Mouse (Mus musculus): Measurements from ENCODE around the gene Ugt1a2. TPM values are rescaled to one million over a fixed set of nuclear protein-coding genes. Genes with fewer than 3 reads are reported as not detected.
A peak's percentile ranks its signal among the peaks of the same experiment; 100 is the strongest.

Ugt1a2 gene
- polyA plus RNA-seq, 1 experiment from 2014 or later: not detected

GRCm38 (mm10) chr1:88199996-88200395 lies 405 bp upstream of the Ugt1a2 start:
- Histone ChIP-seq H3K4me1 (replicated peaks; ENCODE audit: control insufficient read depth, insufficient read depth, low read length) (peaks cover under 1% of the 10 kb centered on the region; the same call in 1 of the 2 replicates), H3K4me3 (ENCODE audit: low read length) (no peak overlapping the region), H3K9ac (ENCODE audit: low read length) (no peak overlapping the region), H3K4me2 (ENCODE audit: low read depth, low read length) (no peak overlapping the region), H3K27me3 (ENCODE audit: control insufficient read depth, insufficient read depth, low read depth, low read length) (no peaks in the 10 kb centered on the region), H3K27ac (ENCODE audit: low read length) (no peak overlapping the region), H3K9me3 (ENCODE audit: control insufficient read depth, low read length) (peaks cover 6% of the 10 kb centered on the region; the same call in 1 of the 2 replicates), H3K36me3 (ENCODE audit: control insufficient read depth, insufficient read depth, low read length) (no peaks in the 10 kb centered on the region)
- 55% methylated on average over 2 of the region's 2 CpGs for WGBS
- no peak for ATAC-seq (ENCODE audit: low read depth)

- Histone ChIP-seq H3K4me2 (ENCODE audit: low read depth, low read length) (peak within 1 kb of the TSS; percentile 90), H3K9me3 (ENCODE audit: control insufficient read depth, low read length) (peaks cover 6% of the 10 kb centered on the region; the same call in 1 of the 2 replicates), H3K27me3 (ENCODE audit: control insufficient read depth, insufficient read depth, low read depth, low read length) (no peaks in the 10 kb centered on the region), H3K36me3 (ENCODE audit: control insufficient read depth, insufficient read depth, low read length) (no peaks in the 10 kb centered on the region), H3K4me1 (replicated peaks; ENCODE audit: control insufficient read depth, insufficient read depth, low read length) (peaks cover 4% of the 10 kb centered on the region; the same call in 1 of the 2 replicates), H3K9ac (ENCODE audit: low read length) (peak within 1 kb of the TSS; percentile 78), H3K4me3 (ENCODE audit: low read length) (peak within 1 kb of the TSS; percentile 54), H3K27ac (ENCODE audit: low read length) (no peak within 1 kb of the TSS)
- WGBS: 6% methylated on average over 62 of the region's 62 CpGs
- ATAC-seq (ENCODE audit: low read depth): peak; percentile 99
Measured at GRCm38 (mm10) chr1:88205294-88205922, 5.0 kb downstream of the Ugt1a2 start, which contains the start of gene Dnajb3. Dnajb3 (minus strand) TSS chr1:88205782.

GRCm38 (mm10) chr1:88206843-88207479 lies 6.6 kb downstream of the Ugt1a2 start:
- H3K27ac ChIP-seq (ENCODE audit: low read length): no peak overlapping the region
- ATAC-seq (ENCODE audit: low read depth): no peak

GRCm38 (mm10) chr1:88211812-88212211 lies 11.4 kb downstream of the Ugt1a2 start, which contains the start of gene Ugt1a1:
Ugt1a1 (plus strand) TSS chr1:88211959.
- 62% methylated on average over 8 of the region's 8 CpGs for WGBS
- no peaks in the 10 kb centered on the region for H3K27me3 ChIP-seq (ENCODE audit: control insufficient read depth, insufficient read depth, low read depth, low read length)
- no peak within 1 kb of the TSS for H3K4me3 ChIP-seq (ENCODE audit: low read length)
- H3K9ac ChIP-seq (ENCODE audit: low read length): no peak within 1 kb of the TSS
- H3K4me1 ChIP-seq (replicated peaks; ENCODE audit: control insufficient read depth, insufficient read depth, low read length): no peaks in the 10 kb centered on the region
- no peaks in the 10 kb centered on the region for H3K36me3 ChIP-seq (ENCODE audit: control insufficient read depth, insufficient read depth, low read length)
- no peak within 1 kb of the TSS for H3K4me2 ChIP-seq (ENCODE audit: low read depth, low read length)
- no peak for ATAC-seq (ENCODE audit: low read depth)
- peaks cover 46% of the 10 kb centered on the region for H3K9me3 ChIP-seq (ENCODE audit: control insufficient read depth, low read length)
- no peak within 1 kb of the TSS for H3K27ac ChIP-seq (ENCODE audit: low read length)

More at GRCm38 (mm10) chr1:88206843-88207479, 6.6 kb downstream of the Ugt1a2 start:
- Histone ChIP-seq H3K9ac (ENCODE audit: low read length) (no peak overlapping the region), H3K36me3 (ENCODE audit: control insufficient read depth, insufficient read depth, low read length) (no peaks in the 10 kb centered on the region), H3K4me1 (replicated peaks; ENCODE audit: control insufficient read depth, insufficient read depth, low read length) (peaks cover 4% of the 10 kb centered on the region; the same call in 1 of the 2 replicates), H3K4me2 (ENCODE audit: low read depth, low read length) (no peak overlapping the region), H3K27me3 (ENCODE audit: control insufficient read depth, insufficient read depth, low read depth, low read length) (no peaks in the 10 kb centered on the region), H3K9me3 (ENCODE audit: control insufficient read depth, low read length) (peaks cover 14% of the 10 kb centered on the region), H3K4me3 (ENCODE audit: low read length) (no peak overlapping the region)
- WGBS: 60% methylated on average over 2 of the region's 2 CpGs

- Histone ChIP-seq H3K4me2 (ENCODE audit: low read depth, low read length) (no peak overlapping the region), H3K9ac (ENCODE audit: low read length) (no peak overlapping the region), H3K27ac (ENCODE audit: low read length) (no peak overlapping the region), H3K4me1 (replicated peaks; ENCODE audit: control insufficient read depth, insufficient read depth, low read length) (no peaks in the 10 kb centered on the region), H3K27me3 (ENCODE audit: control insufficient read depth, insufficient read depth, low read depth, low read length) (no peaks in the 10 kb centered on the region), H3K36me3 (ENCODE audit: control insufficient read depth, insufficient read depth, low read length) (no peaks in the 10 kb centered on the region), H3K9me3 (ENCODE audit: control insufficient read depth, low read length) (peaks cover 53% of the 10 kb centered on the region), H3K4me3 (ENCODE audit: low read length) (no peak overlapping the region)
- WGBS: 54% methylated on average over 8 of the region's 8 CpGs
- ATAC-seq (ENCODE audit: low read depth): no peak
Measured at GRCm38 (mm10) chr1:88212341-88213045, 12.1 kb downstream of the Ugt1a2 start.

- no peaks in the 10 kb centered on the region for H3K4me1 ChIP-seq (replicated peaks; ENCODE audit: control insufficient read depth, insufficient read depth, low read length)
- H3K9ac ChIP-seq (ENCODE audit: low read length): no peak overlapping the region
- peaks cover 55% of the 10 kb centered on the region for H3K9me3 ChIP-seq (ENCODE audit: control insufficient read depth, low read length)
- H3K4me3 ChIP-seq (ENCODE audit: low read length): no peak overlapping the region
- no peak overlapping the region for H3K4me2 ChIP-seq (ENCODE audit: low read depth, low read length)
- ATAC-seq (ENCODE audit: low read depth): no peak
- WGBS: 69% methylated on average over 1 of the region's 1 CpGs
- no peak overlapping the region for H3K27ac ChIP-seq (ENCODE audit: low read length)
- H3K36me3 ChIP-seq (ENCODE audit: control insufficient read depth, insufficient read depth, low read length): no peaks in the 10 kb centered on the region
- no peaks in the 10 kb centered on the region for H3K27me3 ChIP-seq (ENCODE audit: control insufficient read depth, insufficient read depth, low read depth, low read length)
Measured at GRCm38 (mm10) chr1:88213061-88213460, 12.7 kb downstream of the Ugt1a2 start.

- H3K9me3 ChIP-seq (ENCODE audit: control insufficient read depth, low read length): peaks cover 55% of the 10 kb centered on the region
- ATAC-seq (ENCODE audit: low read depth): no peak
- no peak overlapping the region for H3K9ac ChIP-seq (ENCODE audit: low read length)
- 73% methylated on average over 2 of the region's 2 CpGs for WGBS
- no peak overlapping the region for H3K27ac ChIP-seq (ENCODE audit: low read length)
- H3K4me2 ChIP-seq (ENCODE audit: low read depth, low read length): no peak overlapping the region
- no peaks in the 10 kb centered on the region for H3K36me3 ChIP-seq (ENCODE audit: control insufficient read depth, insufficient read depth, low read length)
- no peak overlapping the region for H3K4me3 ChIP-seq (ENCODE audit: low read length)
- H3K4me1 ChIP-seq (replicated peaks; ENCODE audit: control insufficient read depth, insufficient read depth, low read length): no peaks in the 10 kb centered on the region
- H3K27me3 ChIP-seq (ENCODE audit: control insufficient read depth, insufficient read depth, low read depth, low read length): no peaks in the 10 kb centered on the region
Measured at GRCm38 (mm10) chr1:88213766-88214461, 13.5 kb downstream of the Ugt1a2 start.

- WGBS: 77% methylated on average over 2 of the region's 2 CpGs
- ATAC-seq (ENCODE audit: low read depth): no peak
- Histone ChIP-seq H3K9ac (ENCODE audit: low read length) (no peak overlapping the region), H3K4me1 (replicated peaks; ENCODE audit: control insufficient read depth, insufficient read depth, low read length) (no peaks in the 10 kb centered on the region), H3K27me3 (ENCODE audit: control insufficient read depth, insufficient read depth, low read depth, low read length) (no peaks in the 10 kb centered on the region), H3K36me3 (ENCODE audit: control insufficient read depth, insufficient read depth, low read length) (no peaks in the 10 kb centered on the region), H3K9me3 (ENCODE audit: control insufficient read depth, low read length) (peaks cover 55% of the 10 kb centered on the region), H3K4me3 (ENCODE audit: low read length) (no peak overlapping the region), H3K27ac (ENCODE audit: low read length) (no peak overlapping the region), H3K4me2 (ENCODE audit: low read depth, low read length) (no peak overlapping the region)
Measured at GRCm38 (mm10) chr1:88214462-88214952, 14.1 kb downstream of the Ugt1a2 start.
